Mouse (Mus musculus) retina, embryonic 14.5 days (tissue): ENCODE results near the gene Bnipl.

Experiments used
- DNase-seq: peaks from one replicate; pipeline ENCODE4 v3.0.0-alpha.2; 2015; ENCODE audit warnings: low spot score

Gene Bnipl

DNA sequence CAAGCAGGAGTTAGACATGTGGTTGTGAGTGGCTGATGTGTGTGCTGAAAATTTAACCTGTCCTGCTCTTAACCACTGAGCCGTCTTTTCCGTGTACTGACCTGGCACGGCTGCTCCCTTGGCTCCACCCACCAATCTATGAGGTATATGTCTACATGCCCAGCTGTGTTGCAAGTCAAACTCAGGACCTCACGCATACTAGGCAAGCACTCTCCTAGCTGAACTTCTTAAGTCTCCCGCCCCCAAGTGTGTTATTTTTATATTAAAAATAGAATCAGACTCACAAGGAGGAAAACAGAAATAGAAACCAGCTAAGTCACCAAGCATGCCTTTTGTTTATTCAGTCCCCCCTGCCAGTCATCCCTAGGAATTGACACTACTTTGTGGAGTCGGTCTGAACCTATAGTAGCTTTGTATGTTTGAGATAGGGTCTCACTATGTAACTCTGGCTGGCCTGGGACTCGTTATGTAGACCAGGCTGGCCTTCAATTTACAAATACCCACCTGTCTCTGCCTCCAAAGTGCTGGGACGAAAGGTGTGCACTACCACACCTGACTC is 13.4 kb downstream of the Bnipl start:
- DNase-seq = no peak

GRCm38 (mm10) chr3:95235386-95236301 is 15.3 kb downstream of the Bnipl start:
- DNase-seq = no peak

DNA sequence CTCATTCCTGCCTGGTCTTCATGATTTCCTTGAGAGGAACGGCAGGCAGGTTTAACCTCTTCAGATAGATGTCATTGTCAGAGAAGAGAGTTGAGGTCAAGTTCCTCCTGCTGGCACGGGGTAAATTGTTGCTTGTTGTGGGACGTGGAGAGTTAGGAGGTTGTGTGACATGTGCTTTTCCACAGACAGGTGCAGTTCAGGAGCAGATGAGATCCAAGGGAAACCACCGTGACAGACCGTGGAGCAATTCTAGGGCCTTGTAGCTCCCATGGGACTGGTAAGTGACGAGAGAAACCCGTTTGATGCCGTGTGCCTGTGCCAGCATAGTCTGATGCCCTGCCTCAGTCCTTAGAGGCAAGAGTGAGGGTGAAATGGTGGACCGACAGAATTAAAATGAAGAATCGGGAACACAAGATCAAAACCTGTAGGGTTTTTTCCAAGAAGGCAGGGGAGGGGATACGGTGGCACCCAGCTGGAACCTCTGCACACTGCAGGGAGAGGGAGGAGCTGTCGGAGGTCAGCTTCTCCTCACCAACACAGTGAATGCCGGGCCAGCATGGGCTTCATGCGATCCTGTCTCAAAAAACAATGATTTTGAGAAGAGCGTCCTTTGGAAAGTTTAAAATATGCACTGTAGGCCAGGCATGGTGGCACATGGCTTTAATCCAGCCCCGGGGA is 17.6 kb downstream of the Bnipl start:
- DNase-seq = no peak

- no peak for DNase-seq
Measured at GRCm38 (mm10) chr3:95232771-95233170, 18.2 kb downstream of the Bnipl start.

GRCm38 (mm10) chr3:95231298-95232221 is 19.4 kb downstream of the Bnipl start, which contains the start of gene Mllt11:
Gene Mllt11 (minus strand): TSS chr3:95232171.
- DNase-seq = no peak

DNA sequence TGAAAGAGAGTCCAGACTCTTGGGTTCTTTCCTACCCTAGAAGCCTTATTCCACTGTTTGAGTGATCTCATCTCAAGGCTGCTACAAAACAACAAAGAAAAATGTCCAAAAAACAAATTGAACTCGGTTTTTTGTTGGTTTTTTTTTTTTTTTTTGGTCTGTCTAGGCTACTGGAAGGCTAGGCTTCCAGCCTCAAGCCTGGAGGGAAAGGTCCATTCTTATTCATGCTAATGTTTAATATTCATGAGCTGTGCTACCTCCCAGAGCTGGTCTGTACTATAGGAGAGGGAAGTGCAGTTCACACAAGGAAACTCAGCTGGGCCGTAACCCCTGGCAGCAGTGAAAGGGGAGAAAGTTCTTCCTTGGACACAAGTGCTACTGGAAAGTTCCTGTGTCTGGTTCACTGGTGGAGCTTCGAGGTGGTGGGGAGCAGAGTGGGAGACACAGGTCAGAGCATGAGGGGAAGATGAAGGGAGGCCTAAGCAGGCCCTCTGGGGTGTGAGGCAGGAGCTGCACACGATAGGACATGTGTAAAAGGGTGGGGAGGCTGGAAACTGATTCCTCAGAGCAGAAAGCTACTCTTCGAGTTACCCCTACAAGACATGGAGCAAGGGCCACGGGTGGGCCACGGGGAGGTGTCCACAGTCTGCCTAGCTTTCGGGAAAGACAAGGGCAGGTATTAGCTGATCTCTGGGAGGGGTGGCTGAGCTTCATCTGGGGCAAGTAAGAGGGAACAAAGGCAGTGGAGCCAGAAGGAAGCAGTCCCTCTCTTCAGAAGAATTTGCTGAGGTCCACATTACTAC is 20.3 kb downstream of the Bnipl start:
- DNase-seq = peak; percentile 18

GRCm38 (mm10) chr3:95229781-95230494 is 21.1 kb downstream of the Bnipl start:
- DNase-seq = peak; percentile 22

DNA sequence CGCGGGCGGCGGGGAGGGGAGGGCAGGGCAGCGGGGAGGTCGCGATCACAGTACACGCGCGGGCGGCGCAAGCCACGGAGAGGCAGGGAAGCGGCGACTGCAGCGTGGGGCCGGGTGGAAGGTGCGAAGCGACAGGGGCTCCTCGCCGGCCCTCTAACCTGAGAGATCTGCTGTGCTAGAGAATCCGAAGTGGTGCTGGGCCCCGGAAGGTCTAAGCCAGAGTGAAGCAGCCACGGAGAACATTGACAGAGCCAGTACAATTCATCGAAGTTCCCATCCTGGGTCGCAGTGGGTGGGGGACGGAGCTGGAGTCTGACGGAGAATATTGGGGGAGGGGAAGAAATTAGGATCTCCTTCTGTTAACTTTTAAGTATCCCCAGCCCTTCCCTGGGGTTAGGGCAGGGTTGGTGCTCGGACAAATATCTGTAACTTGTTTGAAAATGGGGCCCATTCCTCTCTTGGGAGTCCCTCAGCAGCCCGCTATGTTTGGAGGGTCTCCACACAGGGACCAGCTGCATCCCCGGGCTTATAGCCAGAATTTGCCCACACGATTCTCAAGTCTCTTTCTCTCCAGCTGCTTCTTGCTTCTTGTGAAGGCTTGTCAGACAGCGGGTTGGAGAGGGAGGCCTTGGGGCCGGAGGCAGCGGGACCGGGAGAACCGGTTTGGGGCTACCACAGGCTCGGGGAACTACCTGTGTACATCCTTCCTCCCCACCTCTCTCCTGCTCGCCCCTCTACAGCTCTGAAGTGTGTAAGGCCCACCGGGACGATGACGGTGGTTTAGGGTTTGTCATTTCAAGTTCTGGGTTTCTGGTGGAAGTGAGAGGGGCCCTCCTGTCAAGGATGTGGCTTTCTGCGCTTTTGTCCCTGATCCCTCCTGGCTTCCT is 21.9 kb downstream of the Bnipl start:
- DNase-seq = peak; percentile 29

DNA sequence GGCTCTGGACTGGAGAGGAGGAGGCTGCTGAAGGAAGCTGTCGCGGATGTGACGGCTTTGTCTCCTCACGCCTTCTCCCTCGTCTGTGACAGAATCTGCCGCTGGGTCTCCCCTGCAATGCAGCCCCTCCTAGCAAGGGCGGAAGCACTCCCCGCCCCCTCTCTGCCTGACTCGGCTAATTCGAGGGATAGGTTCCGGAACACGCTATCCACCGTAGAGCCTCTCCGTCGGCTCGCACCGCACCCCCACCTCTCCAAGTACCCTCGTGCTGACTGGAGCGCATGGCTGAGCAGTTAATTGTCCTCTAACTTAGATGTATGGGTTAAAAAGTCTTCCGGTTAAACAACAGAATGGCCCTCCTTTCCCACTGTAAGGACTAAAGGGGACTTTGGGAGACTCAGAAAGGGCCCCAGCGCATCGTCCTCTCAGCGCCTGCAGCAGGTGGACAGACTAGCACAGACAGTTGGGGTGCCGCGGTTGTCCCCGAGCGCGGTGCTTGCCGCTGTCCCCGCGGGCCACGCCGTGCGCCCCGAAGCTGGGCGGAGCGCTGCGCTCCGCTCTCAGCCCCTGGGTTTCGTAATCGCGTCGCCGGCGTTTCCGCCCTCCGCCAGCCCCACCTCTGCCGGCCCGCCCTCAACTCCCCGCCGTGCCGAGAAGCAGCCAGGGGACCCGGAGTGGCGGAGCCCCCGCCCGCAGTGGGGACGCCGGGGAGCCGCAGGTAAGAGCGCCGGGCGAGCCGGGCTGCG is 22.7 kb downstream of the Bnipl start, which contains the start of gene Cdc42se1:
Gene Cdc42se1 (plus strand): TSS at position 585 of the 746 bp plus-strand sequence.
- peak; percentile 89 for DNase-seq

DNA sequence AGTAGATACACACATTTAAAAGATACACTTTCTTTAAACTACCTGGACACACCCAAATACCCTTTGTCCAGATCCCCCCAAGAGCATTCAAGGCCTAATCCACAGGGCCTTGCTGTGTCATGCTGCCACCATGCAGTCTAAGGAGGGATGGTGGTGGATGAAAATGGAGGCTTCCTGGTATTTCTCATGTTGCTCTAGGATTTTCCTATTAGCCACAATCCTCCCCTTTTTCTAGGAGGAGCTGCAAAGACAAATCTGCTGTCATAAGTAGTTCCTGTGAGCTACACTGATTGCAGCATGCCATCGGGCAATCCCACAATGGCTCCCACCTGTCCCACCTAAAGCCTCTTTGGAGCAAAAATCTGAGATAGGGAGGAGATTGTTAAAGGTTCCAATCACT is 23.8 kb downstream of the Bnipl start:
- peak; percentile 20 for DNase-seq

GRCm38 (mm10) chr3:95224295-95224694 is 26.7 kb downstream of the Bnipl start:
- peak; percentile 68 for DNase-seq

DNA sequence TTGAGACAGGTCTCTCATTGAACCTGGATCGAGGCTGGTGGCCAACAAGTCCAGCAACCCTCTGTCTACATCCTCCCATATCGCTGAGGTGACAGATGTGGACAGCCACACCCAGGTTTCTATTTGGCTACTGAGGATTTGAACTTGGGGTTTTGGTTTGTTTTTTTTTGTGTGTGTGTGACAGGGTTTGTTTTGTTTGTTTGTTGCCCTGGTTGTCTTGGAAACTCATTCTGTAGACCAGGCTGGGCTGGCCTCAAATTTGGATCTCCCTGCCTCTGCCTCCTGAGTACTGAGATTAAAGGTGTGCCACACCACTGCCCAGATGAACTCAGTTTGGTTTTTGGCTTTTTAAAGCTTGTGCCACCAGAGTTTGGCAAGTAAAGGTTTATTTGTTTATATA is 28.0 kb downstream of the Bnipl start:
- no peak for DNase-seq

DNA sequence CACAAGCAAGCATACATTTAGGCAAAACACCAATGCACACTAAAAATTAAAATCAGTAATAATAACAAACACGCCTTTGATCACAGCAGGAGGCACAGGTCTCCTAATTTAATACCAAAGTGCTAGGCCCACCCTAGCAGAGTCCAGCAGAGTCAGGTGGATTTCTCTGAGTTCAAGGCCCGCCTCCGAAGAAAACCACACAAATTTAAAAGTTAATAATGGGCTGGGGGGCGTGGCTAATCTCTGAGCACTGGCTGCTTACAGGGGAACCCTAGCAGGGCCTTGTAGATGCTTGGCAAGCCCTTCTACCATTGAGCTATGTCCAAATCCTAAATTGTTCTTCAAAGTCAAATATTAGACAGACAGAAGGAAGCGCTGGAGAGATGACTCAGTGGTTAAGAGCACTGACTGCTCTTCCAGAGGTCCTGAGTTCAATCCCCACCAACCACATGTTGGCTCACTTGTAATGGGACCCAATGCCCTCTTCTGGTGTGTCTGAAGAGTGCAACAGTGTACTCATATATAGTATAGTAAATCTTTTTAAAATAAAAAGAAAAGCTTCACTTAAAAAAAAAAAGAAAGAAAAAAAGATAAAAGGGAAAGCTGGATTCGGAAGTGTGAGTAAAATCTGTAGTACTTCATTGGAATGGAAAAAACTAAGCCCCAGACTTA is 32.4 kb downstream of the Bnipl start:
- no peak for DNase-seq

DNA sequence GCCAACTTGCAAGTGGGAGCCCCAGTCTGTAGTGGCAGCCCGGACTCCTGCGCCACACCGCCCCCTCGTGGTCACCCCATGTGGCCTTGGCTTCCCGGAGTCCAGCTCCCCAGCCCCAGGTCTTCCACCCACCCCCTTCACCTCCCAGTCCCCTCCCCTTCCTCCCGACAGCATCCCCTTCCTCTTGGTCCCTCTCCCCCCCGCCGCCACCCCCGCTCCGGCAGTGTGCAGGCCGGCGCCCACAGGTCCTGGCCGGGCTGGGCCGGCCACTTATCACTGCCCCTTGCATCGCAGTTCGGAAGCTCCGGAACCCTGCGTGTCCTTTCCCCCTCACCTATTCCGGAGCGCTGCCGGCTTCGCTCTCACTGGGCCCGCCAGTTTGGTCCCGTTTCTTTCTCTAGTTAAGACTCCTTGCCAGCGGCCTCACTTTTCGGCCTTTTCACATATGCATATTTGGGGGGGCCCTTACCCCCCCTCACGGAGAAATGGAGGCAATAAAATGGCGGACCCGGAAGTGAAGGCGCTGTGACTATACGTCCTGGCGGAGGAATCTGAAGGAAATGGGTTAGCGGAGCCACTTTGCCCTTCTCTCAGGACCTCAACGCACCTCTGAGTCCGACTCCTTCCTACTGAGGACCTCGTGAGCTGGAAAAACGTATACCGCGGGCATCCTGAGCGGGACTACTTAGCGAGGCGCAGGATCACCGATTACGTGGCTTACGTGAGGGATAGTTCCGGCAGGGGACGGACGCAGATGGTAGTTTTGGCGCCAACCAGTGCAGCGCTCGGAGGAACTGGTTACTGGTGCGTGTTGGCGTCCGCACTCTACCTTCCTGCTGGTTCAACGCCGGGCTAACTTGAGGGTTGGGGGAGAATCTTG is 33.5 kb downstream of the Bnipl start, which contains the start of gene Gabpb2:
Gene Gabpb2 (minus strand): TSS at position 662 of the 880 bp plus-strand sequence.
- DNase-seq = peak; percentile 96

DNA sequence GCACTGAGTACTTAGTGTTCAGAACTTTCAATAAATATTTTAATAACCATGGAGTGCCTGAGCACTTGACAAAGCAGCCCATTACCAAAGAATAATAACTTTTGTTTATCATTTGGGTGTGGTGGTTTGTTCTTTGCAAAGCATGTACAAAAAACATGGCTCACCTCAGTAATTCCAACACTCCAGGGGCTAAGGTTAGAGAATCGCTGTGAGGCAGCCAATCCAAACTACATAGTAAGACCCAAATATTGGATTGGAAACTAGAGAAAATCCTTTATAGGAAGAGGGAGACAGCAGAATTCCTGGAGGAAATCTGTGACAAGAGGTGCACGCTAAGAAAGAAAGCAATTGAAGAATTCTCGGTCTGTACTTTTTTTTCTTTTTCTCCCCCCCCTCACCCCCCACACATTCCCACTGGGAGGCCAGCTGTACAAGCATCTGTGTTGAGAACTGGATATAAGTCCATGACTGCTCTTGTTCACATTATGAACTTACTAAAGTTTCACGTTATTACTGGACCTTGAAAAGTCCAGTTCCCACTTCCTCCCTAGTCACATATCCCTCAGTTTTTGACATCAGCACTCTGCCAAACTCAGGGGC is 34.2 kb downstream of the Bnipl start:
- DNase-seq = no peak

- no peak for DNase-seq
Measured at GRCm38 (mm10) chr3:95213609-95213975, 37.4 kb downstream of the Bnipl start.
